Mouse (Mus musculus) megakaryocyte, embryonic 14.5 days (primary cell): ENCODE results near the gene Ripply3.

Experiments used
- FLI1 ChIP-seq: IDR thresholded peaks from 2 replicates; pipeline ENCODE4 v1.6.1; 2012; ENCODE audit warnings: low read length, inconsistent platforms, mixed read lengths
- GATA1 ChIP-seq: IDR thresholded peaks from 3 replicates; pipeline ENCODE4 v1.6.1; 2012; ENCODE audit warnings: mixed read lengths, low read length, inconsistent platforms, borderline replicate concordance

DNA sequence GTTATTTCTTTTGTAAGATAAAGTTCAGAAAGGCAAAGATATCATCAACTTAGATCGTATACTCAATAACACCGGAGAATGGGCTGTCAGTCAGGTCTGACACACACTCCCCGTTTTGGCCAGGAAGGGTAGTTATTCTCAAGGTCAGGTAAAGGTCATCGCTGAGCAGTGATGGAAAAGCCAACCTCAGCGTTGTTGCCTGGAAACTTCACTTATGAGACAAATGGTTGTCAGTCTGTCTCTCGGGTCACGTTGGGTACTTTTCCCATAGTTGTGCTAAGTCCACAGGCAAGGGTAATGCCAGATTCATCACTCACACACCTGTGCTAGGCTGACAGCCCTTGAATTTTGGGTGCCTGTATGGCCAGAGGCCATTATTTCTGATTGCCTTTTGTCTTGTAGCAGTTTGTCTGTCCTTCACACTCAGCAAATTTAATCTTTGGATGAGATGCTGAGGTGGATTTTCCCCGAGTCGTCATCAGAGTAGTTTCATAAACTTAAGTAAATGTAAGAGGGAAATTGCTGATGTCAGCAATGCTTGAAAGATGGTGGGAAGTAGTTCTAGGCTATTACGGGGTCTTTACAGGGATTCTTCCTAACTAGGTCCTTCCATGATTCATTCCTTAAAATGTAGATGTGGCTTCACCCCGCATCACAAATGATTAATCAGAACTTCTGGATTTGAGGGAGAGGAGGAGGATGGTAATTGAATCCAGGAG, 28.7 kb downstream of the Ripply3 start:
- TF ChIP-seq GATA1 (no peak), FLI1 (no peak)
